Mouse (Mus musculus): ENCODE measurements around the gene Sncg.

DNA sequence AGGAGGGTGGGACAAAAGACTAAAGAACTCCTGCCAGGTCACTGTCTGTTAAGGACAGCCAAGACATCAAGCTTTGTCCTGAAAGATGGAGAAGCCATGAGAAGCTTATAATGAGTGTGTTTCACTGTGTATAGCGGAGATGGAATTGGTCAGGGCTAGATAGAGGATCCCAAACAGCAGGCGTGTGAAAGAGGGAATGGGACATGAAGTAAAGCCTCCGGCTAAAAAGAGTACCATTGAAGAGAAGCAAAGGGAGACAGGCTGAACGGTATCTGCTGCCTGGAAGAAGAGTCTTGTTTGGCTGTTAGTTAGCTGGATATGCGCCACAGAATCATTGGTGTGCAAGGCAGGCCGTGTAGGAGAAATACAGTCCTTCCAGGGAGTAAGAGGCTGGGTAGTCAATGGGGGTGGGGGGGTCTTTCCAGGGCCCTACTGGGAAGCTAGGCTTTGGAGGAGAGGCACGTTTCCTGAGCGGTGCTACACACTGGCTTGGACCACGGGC is 43.9 kb downstream of the Sncg start:
- no peak for TF ChIP-seq GATA1 (IDR thresholded peaks at IDR 0.05; ENCODE audit: borderline replicate concordance, low read length)
- no peak for TF ChIP-seq CTCF (IDR thresholded peaks at IDR 0.05; ENCODE audit: low read depth, low read length)

Data from G1E (cell line).